Mouse (Mus musculus): ENCODE data around the gene Ubtf. TPM values are rescaled to one million over a fixed set of nuclear protein-coding genes. Genes with fewer than 3 reads are reported as not detected.

Gene Ubtf
- polyA plus RNA-seq, 1 experiment from 2014 or later: 93.2 TPM

DNA sequence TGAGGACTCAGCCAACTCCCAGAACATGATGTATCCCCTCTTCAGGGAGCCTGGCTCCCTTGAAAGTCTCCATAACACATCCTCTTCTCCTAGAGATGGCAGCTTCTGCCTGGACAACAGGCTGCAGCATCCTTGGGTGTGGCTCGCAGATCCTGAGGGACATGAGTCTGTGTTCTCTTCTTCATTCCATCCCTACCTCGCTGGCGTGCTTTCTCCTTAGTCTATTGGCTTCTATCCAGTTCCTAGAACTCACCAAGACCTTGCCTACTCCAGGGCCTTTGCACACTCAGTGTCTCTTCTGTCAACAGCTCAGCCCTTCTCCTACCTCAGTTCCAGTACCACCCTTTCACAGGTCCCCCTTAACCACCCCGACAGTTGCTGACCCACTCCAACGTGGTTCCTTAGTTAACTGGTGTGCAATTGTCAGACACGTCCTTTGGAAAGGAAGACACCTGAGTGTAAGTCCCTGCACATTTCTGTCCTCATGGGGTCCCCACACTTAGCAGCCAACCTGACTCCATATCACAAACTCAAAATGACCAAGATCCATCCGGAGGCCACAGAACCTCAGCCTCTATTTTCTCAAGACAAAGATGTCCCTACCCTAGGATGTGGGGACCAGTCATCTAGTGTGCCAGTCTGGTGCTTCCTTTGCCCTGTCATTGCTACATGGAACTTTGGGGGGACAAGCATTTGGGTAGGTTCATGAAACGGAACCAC, 42.4 kb upstream of the Ubtf start:
- Histone ChIP-seq H3K4me1 (ENCODE audit: control insufficient read depth, insufficient read depth, low read length) (no peaks in the 10 kb centered on the region), H3K36me3 (ENCODE audit: control insufficient read depth, insufficient read depth, low read length) (no peaks in the 10 kb centered on the region), H3K9me3 (ENCODE audit: control insufficient read depth, low read length) (no peaks in the 10 kb centered on the region), H3K27ac (ENCODE audit: low read depth, low read length) (no peak overlapping the region), H3K9ac (ENCODE audit: low read length) (no peak overlapping the region), H3K27me3 (ENCODE audit: control insufficient read depth, insufficient read depth, low read length) (no peaks in the 10 kb centered on the region), H3K4me3 (ENCODE audit: low read depth, low read length) (0 out of 2 replicates have a peak overlapping the region, but pooled peaks have one; percentile 12), H3K4me2 (ENCODE audit: low read depth) (0 out of 2 replicates have a peak overlapping the region, but pooled peaks have one; percentile 16)
- DNase-seq (ENCODE audit: low spot score) (no peak), ATAC-seq (ENCODE audit: insufficient read depth, low FRiP score, low TSS enrichment) (no peak)
- whole genome bisulfite sequencing: 85% methylated on average over 8 of the region's 8 CpGs

DNA sequence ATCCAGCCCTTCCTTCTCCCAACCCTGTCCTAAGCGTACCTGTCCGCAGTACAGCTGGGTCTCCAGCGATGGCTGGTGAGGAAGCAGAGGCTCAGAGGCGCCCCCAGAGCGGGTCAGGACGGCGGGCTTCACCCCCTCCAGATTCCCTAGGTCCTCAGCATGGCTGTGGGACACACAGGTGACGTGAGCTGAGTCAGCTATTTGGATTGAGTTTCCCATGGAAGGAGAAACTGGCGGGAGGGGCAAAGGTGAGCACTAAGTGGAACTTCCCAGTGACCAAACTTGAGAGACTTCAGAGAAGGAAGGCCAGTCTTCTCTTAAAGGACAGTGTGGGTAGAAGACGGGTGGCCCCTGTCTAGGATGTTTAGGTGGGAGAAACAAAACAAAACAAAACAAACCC, 38.8 kb upstream of the Ubtf start:
- 66% methylated on average over 10 of the region's 10 CpGs for WGBS
- Histone ChIP-seq H3K27ac (ENCODE audit: low read depth, low read length) (no peak overlapping the region), H3K9me3 (ENCODE audit: control insufficient read depth, low read length) (no peaks in the 10 kb centered on the region), H3K4me2 (ENCODE audit: low read depth) (no peak overlapping the region), H3K4me3 (ENCODE audit: low read depth, low read length) (no peak overlapping the region), H3K4me1 (ENCODE audit: control insufficient read depth, insufficient read depth, low read length) (no peaks in the 10 kb centered on the region), H3K36me3 (ENCODE audit: control insufficient read depth, insufficient read depth, low read length) (no peaks in the 10 kb centered on the region), H3K9ac (ENCODE audit: low read length) (no peak overlapping the region), H3K27me3 (ENCODE audit: control insufficient read depth, insufficient read depth, low read length) (no peaks in the 10 kb centered on the region)
- DNase-seq (ENCODE audit: low spot score) (no peak), ATAC-seq (ENCODE audit: insufficient read depth, low FRiP score, low TSS enrichment) (no peak)

DNA sequence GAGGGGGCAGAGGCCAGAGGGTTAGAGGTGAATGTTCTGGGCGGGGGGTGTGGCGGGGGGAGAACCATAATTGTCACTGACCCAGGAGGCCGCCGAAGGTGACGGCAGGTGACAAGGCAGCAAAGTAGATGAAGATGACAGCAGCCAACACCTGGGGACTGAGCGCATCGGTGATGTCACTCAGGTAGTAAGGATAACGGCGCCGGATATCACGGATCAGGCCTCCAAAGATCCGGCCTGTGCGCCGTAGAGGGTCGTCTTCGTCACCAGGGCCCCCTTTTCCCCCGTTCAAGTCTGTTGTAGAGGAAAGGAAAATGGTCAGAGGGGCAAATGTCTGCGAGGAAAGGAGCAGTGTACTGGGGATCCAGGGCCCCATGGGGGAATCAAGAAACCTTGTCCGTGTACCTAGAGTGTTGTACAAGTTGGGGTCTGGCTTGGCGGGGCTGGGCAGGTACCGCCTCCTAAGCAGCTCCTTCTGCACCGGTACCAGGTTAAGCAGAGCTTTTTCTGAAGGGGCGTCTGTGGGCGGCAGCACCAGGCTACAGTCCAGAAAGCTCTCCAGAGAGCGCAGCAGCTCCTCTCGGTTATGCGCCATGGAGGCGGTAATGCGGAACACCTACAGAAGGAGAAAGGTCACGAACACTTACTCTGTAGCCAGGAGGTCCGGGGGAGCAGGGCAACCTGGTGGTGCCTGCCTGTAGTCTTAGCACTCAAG, 37.3 kb upstream of the Ubtf start:
- Histone ChIP-seq H3K36me3 (ENCODE audit: control insufficient read depth, insufficient read depth, low read length) (no peaks in the 10 kb centered on the region), H3K4me1 (ENCODE audit: control insufficient read depth, insufficient read depth, low read length) (no peaks in the 10 kb centered on the region), H3K27ac (ENCODE audit: low read depth, low read length) (no peak overlapping the region), H3K4me3 (ENCODE audit: low read depth, low read length) (no peak overlapping the region), H3K4me2 (ENCODE audit: low read depth) (no peak overlapping the region), H3K9ac (ENCODE audit: low read length) (no peak overlapping the region), H3K27me3 (ENCODE audit: control insufficient read depth, insufficient read depth, low read length) (no peaks in the 10 kb centered on the region), H3K9me3 (ENCODE audit: control insufficient read depth, low read length) (no peaks in the 10 kb centered on the region)
- 69% methylated on average over 31 of the region's 31 CpGs for WGBS
- ATAC-seq (ENCODE audit: insufficient read depth, low FRiP score, low TSS enrichment): no peak
- no peak for DNase-seq (ENCODE audit: low spot score)

DNA sequence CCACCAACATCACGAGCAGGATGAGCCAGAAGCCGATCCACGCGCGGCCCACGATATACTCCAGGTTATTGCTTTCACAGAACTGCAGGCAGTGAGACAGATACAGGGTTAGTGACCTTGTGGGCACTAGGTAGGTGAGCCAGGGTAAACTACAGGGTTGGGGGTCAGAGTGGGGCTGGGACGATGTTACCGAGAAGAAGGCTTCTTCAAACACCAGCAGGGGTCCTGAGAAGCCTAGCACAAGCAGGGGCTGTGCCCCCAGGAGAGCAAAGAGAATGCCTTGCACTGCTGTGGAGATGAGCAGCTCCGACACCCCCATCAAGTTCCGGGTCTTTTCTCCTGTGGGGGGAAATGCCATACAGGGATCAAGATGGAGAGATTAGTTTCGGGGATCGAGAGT, 36.6 kb upstream of the Ubtf start:
- no peaks in the 10 kb centered on the region for H3K9me3 ChIP-seq (ENCODE audit: control insufficient read depth, low read length)
- no peak overlapping the region for H3K4me3 ChIP-seq (ENCODE audit: low read depth, low read length)
- ATAC-seq (ENCODE audit: insufficient read depth, low FRiP score, low TSS enrichment) (no peak), DNase-seq (ENCODE audit: low spot score) (no peak)
- WGBS: 83% methylated on average over 12 of the region's 12 CpGs
- no peaks in the 10 kb centered on the region for H3K36me3 ChIP-seq (ENCODE audit: control insufficient read depth, insufficient read depth, low read length)
- H3K4me2 ChIP-seq (ENCODE audit: low read depth): no peak overlapping the region
- H3K4me1 ChIP-seq (ENCODE audit: control insufficient read depth, insufficient read depth, low read length): no peaks in the 10 kb centered on the region
- H3K9ac ChIP-seq (ENCODE audit: low read length): no peak overlapping the region
- H3K27me3 ChIP-seq (ENCODE audit: control insufficient read depth, insufficient read depth, low read length): no peaks in the 10 kb centered on the region
- H3K27ac ChIP-seq (ENCODE audit: low read depth, low read length): no peak overlapping the region

DNA sequence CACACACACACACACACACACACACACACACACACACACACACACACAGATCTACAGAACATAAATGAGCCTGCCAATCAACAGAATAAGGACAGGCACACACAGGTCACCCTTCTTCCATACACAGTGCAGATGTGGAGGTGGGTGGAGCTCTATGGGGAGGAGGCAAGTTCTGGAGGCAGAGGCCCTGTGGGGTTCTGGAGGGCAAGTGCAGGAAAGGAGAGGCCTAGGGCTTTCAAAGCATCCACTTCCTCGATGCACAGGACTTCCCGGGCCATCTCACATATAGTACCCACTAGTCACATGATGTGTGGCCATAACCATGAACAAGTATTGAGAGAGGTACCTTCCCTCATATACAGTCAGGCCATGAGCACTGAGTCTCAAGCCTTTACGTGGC, 36.0 kb upstream of the Ubtf start:
- Histone ChIP-seq H3K27me3 (ENCODE audit: control insufficient read depth, insufficient read depth, low read length) (no peaks in the 10 kb centered on the region), H3K9ac (ENCODE audit: low read length) (no peak overlapping the region), H3K4me1 (ENCODE audit: control insufficient read depth, insufficient read depth, low read length) (no peaks in the 10 kb centered on the region), H3K9me3 (ENCODE audit: control insufficient read depth, low read length) (no peaks in the 10 kb centered on the region), H3K27ac (ENCODE audit: low read depth, low read length) (no peak overlapping the region), H3K36me3 (ENCODE audit: control insufficient read depth, insufficient read depth, low read length) (no peaks in the 10 kb centered on the region), H3K4me2 (ENCODE audit: low read depth) (no peak overlapping the region), H3K4me3 (ENCODE audit: low read depth, low read length) (no peak overlapping the region)
- ATAC-seq (ENCODE audit: insufficient read depth, low FRiP score, low TSS enrichment) (no peak), DNase-seq (ENCODE audit: low spot score) (no peak)
- WGBS: 83% methylated on average over 3 of the region's 3 CpGs

DNA sequence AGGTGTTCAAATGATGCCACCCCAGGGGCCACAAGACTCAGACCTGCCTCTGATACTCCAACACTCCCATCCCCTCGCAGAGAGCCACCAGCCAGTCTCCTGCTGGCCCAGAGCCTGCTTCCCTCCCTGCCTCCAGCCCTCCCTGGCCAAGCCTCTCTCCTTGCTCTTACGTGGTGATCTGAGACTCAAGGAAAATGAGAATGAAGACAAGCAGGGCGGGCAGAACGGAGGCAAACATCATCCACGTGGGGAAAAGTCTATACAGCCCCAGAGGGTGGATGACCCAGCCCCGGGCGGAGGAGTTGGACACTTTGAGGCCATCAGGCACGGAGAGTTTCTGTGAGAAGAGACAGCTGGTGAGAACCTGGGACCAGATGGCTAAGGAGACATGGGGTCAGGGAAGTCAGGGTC, 33.5 kb upstream of the Ubtf start:
- Histone ChIP-seq H3K4me1 (ENCODE audit: control insufficient read depth, insufficient read depth, low read length) (no peaks in the 10 kb centered on the region), H3K9me3 (ENCODE audit: control insufficient read depth, low read length) (no peaks in the 10 kb centered on the region), H3K27me3 (ENCODE audit: control insufficient read depth, insufficient read depth, low read length) (no peaks in the 10 kb centered on the region), H3K9ac (ENCODE audit: low read length) (no peak overlapping the region), H3K27ac (ENCODE audit: low read depth, low read length) (no peak overlapping the region), H3K36me3 (ENCODE audit: control insufficient read depth, insufficient read depth, low read length) (no peaks in the 10 kb centered on the region), H3K4me3 (ENCODE audit: low read depth, low read length) (no peak overlapping the region), H3K4me2 (ENCODE audit: low read depth) (no peak overlapping the region)
- 44% methylated on average over 8 of the region's 8 CpGs for WGBS
- ATAC-seq (ENCODE audit: insufficient read depth, low FRiP score, low TSS enrichment) (no peak), DNase-seq (ENCODE audit: low spot score) (no peak)

DNA sequence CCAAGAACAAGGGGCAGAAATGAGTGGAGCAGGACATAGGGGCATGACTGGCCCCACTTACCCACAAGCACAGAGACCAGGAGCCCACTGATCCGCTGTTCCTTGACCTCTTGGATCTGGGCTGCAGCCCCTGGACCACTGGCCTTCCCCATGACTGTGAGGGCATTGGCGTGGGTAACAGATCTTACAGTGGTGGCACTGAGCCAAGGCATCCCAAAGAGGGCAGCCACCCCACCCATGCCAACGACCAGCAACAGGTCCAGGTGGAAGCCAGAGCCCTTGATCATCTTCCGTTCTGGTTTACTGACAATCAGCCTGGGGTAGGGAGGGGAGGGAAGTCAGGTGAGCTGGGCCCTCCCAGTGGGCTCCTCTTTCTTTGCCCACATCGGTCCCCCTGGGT, 32.8 kb upstream of the Ubtf start:
- H3K4me1 ChIP-seq (ENCODE audit: control insufficient read depth, insufficient read depth, low read length): no peaks in the 10 kb centered on the region
- no peak for ATAC-seq (ENCODE audit: insufficient read depth, low FRiP score, low TSS enrichment)
- H3K4me3 ChIP-seq (ENCODE audit: low read depth, low read length): no peak overlapping the region
- no peak overlapping the region for H3K4me2 ChIP-seq (ENCODE audit: low read depth)
- H3K9ac ChIP-seq (ENCODE audit: low read length): no peak overlapping the region
- no peak overlapping the region for H3K27ac ChIP-seq (ENCODE audit: low read depth, low read length)
- no peak for DNase-seq (ENCODE audit: low spot score)
- no peaks in the 10 kb centered on the region for H3K9me3 ChIP-seq (ENCODE audit: control insufficient read depth, low read length)
- no peaks in the 10 kb centered on the region for H3K36me3 ChIP-seq (ENCODE audit: control insufficient read depth, insufficient read depth, low read length)
- no peaks in the 10 kb centered on the region for H3K27me3 ChIP-seq (ENCODE audit: control insufficient read depth, insufficient read depth, low read length)
- WGBS: 39% methylated on average over 5 of the region's 5 CpGs

DNA sequence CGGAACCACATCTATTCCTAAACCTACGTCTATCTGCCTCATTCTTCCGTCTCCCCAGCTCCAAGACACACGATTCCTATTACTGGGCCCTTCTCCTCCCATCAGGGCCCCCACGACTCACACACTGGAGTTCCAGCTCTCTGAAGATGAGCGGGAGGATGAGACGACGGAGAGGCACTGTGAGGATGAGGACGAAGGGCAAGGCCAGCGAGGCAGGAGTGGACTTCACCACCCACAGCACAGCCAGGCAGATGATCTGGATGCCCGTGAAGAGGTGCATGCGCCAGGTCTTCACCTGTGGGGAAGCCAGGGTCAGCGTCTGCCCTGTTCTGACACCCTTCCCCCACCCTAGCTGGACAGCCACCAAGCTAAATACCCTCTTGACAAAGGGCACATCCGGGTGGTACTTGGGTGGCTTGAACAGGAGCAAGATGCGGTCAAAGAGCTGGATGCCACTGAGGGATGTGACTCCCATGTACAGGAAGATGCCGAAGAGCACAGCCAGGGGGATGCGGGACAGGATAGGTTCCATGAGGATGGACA, 31.5 kb upstream of the Ubtf start:
- WGBS: 89% methylated on average over 17 of the region's 17 CpGs
- H3K9ac ChIP-seq (ENCODE audit: low read length): no peak overlapping the region
- no peak for DNase-seq (ENCODE audit: low spot score)
- no peak overlapping the region for H3K4me2 ChIP-seq (ENCODE audit: low read depth)
- no peak overlapping the region for H3K27ac ChIP-seq (ENCODE audit: low read depth, low read length)
- ATAC-seq (ENCODE audit: insufficient read depth, low FRiP score, low TSS enrichment): no peak
- H3K4me3 ChIP-seq (ENCODE audit: low read depth, low read length): no peak overlapping the region
- no peaks in the 10 kb centered on the region for H3K4me1 ChIP-seq (ENCODE audit: control insufficient read depth, insufficient read depth, low read length)
- no peaks in the 10 kb centered on the region for H3K27me3 ChIP-seq (ENCODE audit: control insufficient read depth, insufficient read depth, low read length)
- no peaks in the 10 kb centered on the region for H3K36me3 ChIP-seq (ENCODE audit: control insufficient read depth, insufficient read depth, low read length)
- no peaks in the 10 kb centered on the region for H3K9me3 ChIP-seq (ENCODE audit: control insufficient read depth, low read length)

DNA sequence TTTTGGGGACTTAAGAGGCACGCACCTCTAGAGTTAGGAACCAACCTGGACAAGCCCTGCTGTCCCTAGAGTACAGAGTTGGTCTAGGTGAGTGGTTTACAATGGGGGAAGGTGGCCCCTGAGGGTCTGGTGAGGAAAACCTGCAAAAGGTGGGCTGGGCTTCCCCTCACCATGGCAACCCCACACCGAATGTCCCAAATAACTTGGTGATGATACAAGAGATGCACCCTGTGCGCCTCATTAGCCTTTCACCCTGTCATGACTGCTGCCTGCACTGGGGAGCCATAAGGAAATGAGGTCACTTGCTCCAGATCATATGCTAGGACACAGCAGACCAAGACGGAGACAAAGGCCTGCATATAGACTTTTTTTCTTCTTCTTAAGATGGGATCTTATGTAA, 30.9 kb upstream of the Ubtf start:
- no peaks in the 10 kb centered on the region for H3K9me3 ChIP-seq (ENCODE audit: control insufficient read depth, low read length)
- no peak overlapping the region for H3K4me3 ChIP-seq (ENCODE audit: low read depth, low read length)
- no peaks in the 10 kb centered on the region for H3K27me3 ChIP-seq (ENCODE audit: control insufficient read depth, insufficient read depth, low read length)
- ATAC-seq (ENCODE audit: insufficient read depth, low FRiP score, low TSS enrichment): no peak
- H3K36me3 ChIP-seq (ENCODE audit: control insufficient read depth, insufficient read depth, low read length): no peaks in the 10 kb centered on the region
- H3K4me2 ChIP-seq (ENCODE audit: low read depth): no peak overlapping the region
- DNase-seq (ENCODE audit: low spot score): no peak
- no peaks in the 10 kb centered on the region for H3K4me1 ChIP-seq (ENCODE audit: control insufficient read depth, insufficient read depth, low read length)
- no peak overlapping the region for H3K9ac ChIP-seq (ENCODE audit: low read length)
- H3K27ac ChIP-seq (ENCODE audit: low read depth, low read length): no peak overlapping the region
- whole genome bisulfite sequencing: 83% methylated on average over 4 of the region's 4 CpGs
